Mouse (Mus musculus) kidney, adult 10 weeks (tissue): Measurements from ENCODE around the gene Rnd2. TPM values are rescaled to one million over a fixed set of nuclear protein-coding genes. Genes with fewer than 3 reads are reported as not detected.

Source experiments
- polyA plus RNA-seq: library from polyadenylated mRNA; stranded (reverse); fragments of 350-450 nt; fragmentation: Illumina TruSeq; extraction: RNeasy Lipid Tissue Mini Kit (QIAGEN cat#74804); gene quantifications from one replicate; pipeline ENCODE4 v1.2.3, GENCODE M21; 2014; ENCODE audit warnings: low read depth, low replicate concordance

Rnd2 gene
- 4.5 TPM for polyA plus RNA-seq

GRCm38 (mm10) chr11:101464211-101465100 lies at the start of gene Rnd2:
Gene Rnd2, plus strand, starts transcription at chr11:101464999.

GRCm38 (mm10) chr11:101417101-101417855 lies 47.5 kb upstream of the Rnd2 start, which contains the start of gene Aarsd1:
Gene Aarsd1, minus strand, starts transcription at chr11:101417615.

GRCm38 (mm10) chr11:101424105-101424851 lies 40.5 kb upstream of the Rnd2 start, which contains the start of gene Gm27029:
Gene Gm27029, minus strand, starts transcription at chr11:101424796.

GRCm38 (mm10) chr11:101424925-101425813 lies 39.6 kb upstream of the Rnd2 start, which contains the start of the genes Rundc1 and Ptges3l:
Gene Rundc1, plus strand, starts transcription at chr11:101425085.
Gene Ptges3l, minus strand, starts transcription at chr11:101425333.

GRCm38 (mm10) chr11:101442127-101442693 lies 22.6 kb upstream of the Rnd2 start, which contains the start of gene Rpl27:
Gene Rpl27, plus strand, starts transcription at chr11:101442298.

GRCm38 (mm10) chr11:101448274-101448746 lies 16.5 kb upstream of the Rnd2 start, which contains the start of gene Ifi35:
Gene Ifi35, plus strand, starts transcription at chr11:101448407.

GRCm38 (mm10) chr11:101465869-101466551 lies 1.2 kb downstream of the Rnd2 start, which contains the start of gene Vat1:
Gene Vat1, minus strand, starts transcription at chr11:101466230.

Other genes with a start within 250 kb of the Rnd2 start
- gene Ezh1, start 238.5 kb upstream of the Rnd2 start, polyA plus RNA-seq = 30.4 TPM
- 6.7 TPM for gene Ramp2, start 219.0 kb upstream of the Rnd2 start, polyA plus RNA-seq
- gene Vps25, start 211.3 kb upstream of the Rnd2 start, polyA plus RNA-seq = 115 TPM
- gene Wnk4, start 204.4 kb upstream of the Rnd2 start, polyA plus RNA-seq = 2.6 TPM
- gene Cntd1, start 186.0 kb upstream of the Rnd2 start, polyA plus RNA-seq = 4.6 TPM
- gene Coa3, start 185.9 kb upstream of the Rnd2 start, polyA plus RNA-seq = 13.9 TPM
- gene Becn1, start 162.7 kb upstream of the Rnd2 start, polyA plus RNA-seq = 96.1 TPM
- 180 TPM for gene Psme3, start 148.8 kb upstream of the Rnd2 start, polyA plus RNA-seq
- gene Aoc2, start 139.9 kb upstream of the Rnd2 start, polyA plus RNA-seq = 0.28 TPM
- gene Aoc3, start 134.4 kb upstream of the Rnd2 start, polyA plus RNA-seq = 2.3 TPM
- gene G6pc, start 97.4 kb upstream of the Rnd2 start, polyA plus RNA-seq = 542 TPM
- 10.7 TPM for gene Aarsd1, start 47.4 kb upstream of the Rnd2 start, polyA plus RNA-seq
- gene Gm27029, start 40.2 kb upstream of the Rnd2 start, polyA plus RNA-seq = 0.81 TPM
- gene Rundc1, start 39.9 kb upstream of the Rnd2 start, polyA plus RNA-seq = 3.9 TPM
- 2.0 TPM for gene Ptges3l, start 39.7 kb upstream of the Rnd2 start, polyA plus RNA-seq
- gene Rpl27, start 22.7 kb upstream of the Rnd2 start, polyA plus RNA-seq = 36.8 TPM
- gene Ifi35, start 16.6 kb upstream of the Rnd2 start, polyA plus RNA-seq = 0.93 TPM
- gene Vat1, start 1.2 kb downstream of the Rnd2 start, polyA plus RNA-seq = 1.5 TPM
- gene Brca1, start 87.0 kb downstream of the Rnd2 start, polyA plus RNA-seq = 0.32 TPM
- gene Nbr1, start 87.2 kb downstream of the Rnd2 start, polyA plus RNA-seq = 182 TPM
- gene Tmem106a, start 117.2 kb downstream of the Rnd2 start, polyA plus RNA-seq = 36.1 TPM
- not detected for gene Gm11634, start 134.3 kb downstream of the Rnd2 start, polyA plus RNA-seq
- gene Rdm1, start 162.2 kb downstream of the Rnd2 start, polyA plus RNA-seq = not detected
- 7.3 TPM for gene Arl4d, start 200.5 kb downstream of the Rnd2 start, polyA plus RNA-seq